Mouse (Mus musculus): ENCODE measurements around the gene Olfr548-ps1. TPM values are rescaled to one million over a fixed set of nuclear protein-coding genes. Genes with fewer than 3 reads are reported as not detected.

The Olfr548-ps1 gene
- polyA plus RNA-seq, 1 experiment: not detected

DNA sequence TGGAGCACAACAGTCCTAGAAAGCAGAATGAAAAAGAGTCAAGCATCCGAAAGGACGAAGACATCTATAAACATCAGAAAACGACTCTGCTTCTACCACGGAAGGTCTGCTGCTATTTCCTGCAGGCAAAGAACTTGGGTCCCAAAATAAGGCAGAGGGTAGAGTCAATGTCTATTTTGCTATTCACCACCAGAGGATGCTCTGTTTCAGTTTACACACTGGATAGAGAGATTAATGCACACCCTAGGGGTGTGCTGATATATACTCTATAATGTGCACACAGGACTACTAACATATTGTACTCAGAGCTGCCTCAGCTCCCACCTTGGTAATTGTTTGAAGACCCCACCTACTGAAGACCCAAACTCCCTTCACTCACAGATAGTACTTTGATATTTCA lies 25.5 kb downstream of the Olfr548-ps1 start:
- H3K4me3 ChIP-seq (ENCODE audit: insufficient read depth, low read length): no peak overlapping the region
- peaks cover 31% of the 10 kb centered on the region for H3K4me1 ChIP-seq (ENCODE audit: control insufficient read depth, insufficient read depth, low read length)
- TF ChIP-seq POLR2A (IDR thresholded peaks at IDR 0.05; ENCODE audit: borderline replicate concordance, low read depth, low read length) (no peak), CTCF (IDR thresholded peaks at IDR 0.05; ENCODE audit: low read depth, low read length) (no peak)
- no peak overlapping the region for H3K27ac ChIP-seq (ENCODE audit: insufficient read depth, low read depth, low read length)

DNA sequence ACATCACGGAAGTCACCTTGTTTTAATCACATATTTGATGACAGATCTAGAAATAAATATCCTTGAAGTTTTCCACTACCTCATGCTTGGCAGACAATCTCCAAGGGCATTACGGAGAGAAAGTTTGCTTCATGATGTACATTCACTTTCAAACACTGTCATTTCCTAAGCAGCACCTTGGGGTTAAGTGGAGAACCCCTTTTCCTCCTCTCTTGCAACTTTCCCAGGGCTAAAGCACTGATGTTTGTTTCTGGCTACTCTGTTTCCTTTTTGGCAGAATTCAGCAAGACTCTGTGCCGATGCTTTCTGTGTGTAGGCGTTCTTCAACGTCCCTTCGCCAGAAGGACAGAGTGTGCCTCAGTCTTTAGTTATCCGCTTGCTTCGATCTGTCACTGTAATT lies 30.4 kb downstream of the Olfr548-ps1 start, which contains the start of gene Olfr550:
TSS of gene Olfr550 (plus strand) at position 301 of the 400 bp plus-strand sequence.
- peaks cover 22% of the 10 kb centered on the region for H3K4me1 ChIP-seq (ENCODE audit: control insufficient read depth, insufficient read depth, low read length)
- no peak within 1 kb of the TSS for H3K27ac ChIP-seq (ENCODE audit: insufficient read depth, low read depth, low read length)
- no peak within 1 kb of the TSS for H3K4me3 ChIP-seq (ENCODE audit: insufficient read depth, low read length)
- TF ChIP-seq POLR2A (IDR thresholded peaks at IDR 0.05; ENCODE audit: borderline replicate concordance, low read depth, low read length): no peak
- no peak for TF ChIP-seq CTCF (IDR thresholded peaks at IDR 0.05; ENCODE audit: low read depth, low read length)

DNA sequence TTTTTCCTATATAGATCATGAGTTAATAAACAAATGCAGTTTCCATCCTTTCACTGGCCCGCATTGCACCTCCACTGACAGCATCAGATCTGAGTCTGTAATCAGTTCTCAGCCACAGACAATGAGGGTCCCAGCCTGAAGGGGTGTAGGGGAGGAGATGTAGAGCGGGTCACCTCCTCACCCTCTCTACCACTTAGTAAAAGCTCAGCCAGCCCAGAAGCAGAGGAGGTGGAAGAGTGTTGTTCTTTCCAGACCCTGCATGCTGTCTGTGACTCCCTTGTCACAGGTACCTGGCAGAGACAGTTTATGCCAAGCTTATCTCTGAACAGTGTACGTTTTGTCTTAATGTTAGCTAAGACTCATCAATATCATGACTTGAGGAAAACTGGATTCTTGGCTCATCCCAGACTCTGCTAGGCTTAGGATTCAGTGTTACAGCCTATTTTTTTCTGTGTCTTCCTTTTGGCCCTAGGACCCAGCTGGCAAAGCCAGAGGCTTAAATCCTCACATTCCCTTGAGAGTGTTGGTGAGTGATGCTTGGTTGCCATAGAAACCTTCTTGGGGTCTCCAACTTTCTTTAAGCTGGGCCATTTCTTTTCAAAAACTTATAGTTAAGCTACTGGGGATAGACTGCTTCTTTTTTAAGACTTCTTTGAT lies 32.6 kb downstream of the Olfr548-ps1 start:
- no peak overlapping the region for H3K27ac ChIP-seq (ENCODE audit: insufficient read depth, low read depth, low read length)
- H3K4me3 ChIP-seq (ENCODE audit: insufficient read depth, low read length): no peak overlapping the region
- peaks cover 15% of the 10 kb centered on the region for H3K4me1 ChIP-seq (ENCODE audit: control insufficient read depth, insufficient read depth, low read length)
- TF ChIP-seq POLR2A (IDR thresholded peaks at IDR 0.05; ENCODE audit: borderline replicate concordance, low read depth, low read length) (no peak), CTCF (IDR thresholded peaks at IDR 0.05; ENCODE audit: low read depth, low read length) (no peak)

DNA sequence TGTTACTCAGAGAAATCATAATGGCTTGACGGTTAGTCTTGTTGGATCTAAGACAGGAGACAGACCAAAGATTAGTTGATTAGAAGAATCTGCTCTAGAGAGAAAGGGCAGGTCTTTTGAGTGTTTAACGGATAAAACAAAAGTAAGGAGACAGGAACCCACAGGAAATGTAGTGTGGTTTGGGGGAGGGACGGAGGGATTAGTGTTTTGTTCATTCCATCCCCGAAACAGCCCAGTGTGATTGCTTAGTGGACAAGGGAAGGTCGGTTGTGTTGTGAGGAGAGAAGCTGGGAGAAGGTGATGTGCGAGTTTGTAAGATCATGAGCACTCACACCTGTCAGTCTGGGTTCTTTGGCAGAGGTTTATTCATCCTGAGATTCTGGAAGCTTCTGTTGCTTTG lies 35.3 kb downstream of the Olfr548-ps1 start:
- Histone ChIP-seq H3K4me3 (ENCODE audit: insufficient read depth, low read length) (no peak overlapping the region), H3K27ac (ENCODE audit: insufficient read depth, low read depth, low read length) (no peak overlapping the region), H3K4me1 (ENCODE audit: control insufficient read depth, insufficient read depth, low read length) (peaks cover 14% of the 10 kb centered on the region)
- TF ChIP-seq CTCF (IDR thresholded peaks at IDR 0.05; ENCODE audit: low read depth, low read length): no peak

GRCm38 (mm10) chr7:102591786-102592185 lies 51.1 kb downstream of the Olfr548-ps1 start, which contains the start of gene Olfr551:
TSS of gene Olfr551 (minus strand) at chr7:102591886.
- H3K27ac ChIP-seq (ENCODE audit: insufficient read depth, low read depth, low read length): no peak within 1 kb of the TSS
- 0 out of 2 replicates have a peak, but pooled peaks cover 2% of the 10 kb centered on the region for H3K4me1 ChIP-seq (ENCODE audit: control insufficient read depth, insufficient read depth, low read length)
- no peak within 1 kb of the TSS for H3K4me3 ChIP-seq (ENCODE audit: insufficient read depth, low read length)
- no peak for TF ChIP-seq POLR2A (IDR thresholded peaks at IDR 0.05; ENCODE audit: borderline replicate concordance, low read depth, low read length)
- no peak for TF ChIP-seq CTCF (IDR thresholded peaks at IDR 0.05; ENCODE audit: low read depth, low read length)

Other genes with a start within 250 kb of the Olfr548-ps1 start
- 78.4 and 85.5 TPM in 2 replicates for gene Rrm1, start 99.2 kb upstream of the Olfr548-ps1 start, polyA plus RNA-seq (2012; ENCODE audit: insufficient read depth, insufficient read length, missing spikeins)
- gene Olfr543, start 59.2 kb upstream of the Olfr548-ps1 start, polyA plus RNA-seq (2012; ENCODE audit: insufficient read depth, insufficient read length, missing spikeins): not detected in 2 replicates
- not detected in 2 replicates for gene Olfr544, start 52.6 kb upstream of the Olfr548-ps1 start, polyA plus RNA-seq (2012; ENCODE audit: insufficient read depth, insufficient read length, missing spikeins)
- gene Olfr545, start 41.3 kb upstream of the Olfr548-ps1 start, polyA plus RNA-seq (2012; ENCODE audit: insufficient read depth, insufficient read length, missing spikeins): not detected in 2 replicates
- gene Olfr547, start 6.1 kb upstream of the Olfr548-ps1 start, polyA plus RNA-seq (2012; ENCODE audit: insufficient read depth, insufficient read length, missing spikeins): not detected in 2 replicates
- gene Olfr549, start 9.0 kb downstream of the Olfr548-ps1 start, polyA plus RNA-seq (2012; ENCODE audit: insufficient read depth, insufficient read length, missing spikeins): not detected in 2 replicates
- 38.1 and 42.5 TPM in 2 replicates for gene Trim21, start 24.6 kb downstream of the Olfr548-ps1 start, polyA plus RNA-seq (2012; ENCODE audit: insufficient read depth, insufficient read length, missing spikeins)
- gene Olfr550, start 30.5 kb downstream of the Olfr548-ps1 start, polyA plus RNA-seq (2012; ENCODE audit: insufficient read depth, insufficient read length, missing spikeins): not detected in 2 replicates
- not detected in 2 replicates for gene Olfr551, start 51.0 kb downstream of the Olfr548-ps1 start, polyA plus RNA-seq (2012; ENCODE audit: insufficient read depth, insufficient read length, missing spikeins)
- gene Olfr552, start 56.9 kb downstream of the Olfr548-ps1 start, polyA plus RNA-seq (2012; ENCODE audit: insufficient read depth, insufficient read length, missing spikeins): not detected in 2 replicates
- gene Olfr553, start 77.3 kb downstream of the Olfr548-ps1 start, polyA plus RNA-seq (2012; ENCODE audit: insufficient read depth, insufficient read length, missing spikeins): not detected in 2 replicates
- gene Olfr554, start 97.5 kb downstream of the Olfr548-ps1 start, polyA plus RNA-seq (2012; ENCODE audit: insufficient read depth, insufficient read length, missing spikeins): not detected in 2 replicates
- not detected in 2 replicates for gene Olfr555, start 117.9 kb downstream of the Olfr548-ps1 start, polyA plus RNA-seq (2012; ENCODE audit: insufficient read depth, insufficient read length, missing spikeins)
- not detected in 2 replicates for gene Olfr556, start 124.0 kb downstream of the Olfr548-ps1 start, polyA plus RNA-seq (2012; ENCODE audit: insufficient read depth, insufficient read length, missing spikeins)
- gene Trim68, start 146.4 kb downstream of the Olfr548-ps1 start, polyA plus RNA-seq (2012; ENCODE audit: insufficient read depth, insufficient read length, missing spikeins): 9.3 and 10.5 TPM in 2 replicates
- not detected in 2 replicates for gene Olfr557, start 155.0 kb downstream of the Olfr548-ps1 start, polyA plus RNA-seq (2012; ENCODE audit: insufficient read depth, insufficient read length, missing spikeins)
- gene Olfr558, start 161.3 kb downstream of the Olfr548-ps1 start, polyA plus RNA-seq (2012; ENCODE audit: insufficient read depth, insufficient read length, missing spikeins): not detected in 2 replicates
- not detected in 2 replicates for gene Olfr33, start 178.2 kb downstream of the Olfr548-ps1 start, polyA plus RNA-seq (2012; ENCODE audit: insufficient read depth, insufficient read length, missing spikeins)
- not detected in 2 replicates for gene Olfr559, start 186.6 kb downstream of the Olfr548-ps1 start, polyA plus RNA-seq (2012; ENCODE audit: insufficient read depth, insufficient read length, missing spikeins)
- not detected in 2 replicates for gene Olfr560, start 218.5 kb downstream of the Olfr548-ps1 start, polyA plus RNA-seq (2012; ENCODE audit: insufficient read depth, insufficient read length, missing spikeins)
- not detected in 2 replicates for gene Olfr78, start 218.6 kb downstream of the Olfr548-ps1 start, polyA plus RNA-seq (2012; ENCODE audit: insufficient read depth, insufficient read length, missing spikeins)
- gene Olfr561, start 230.3 kb downstream of the Olfr548-ps1 start, polyA plus RNA-seq (2012; ENCODE audit: insufficient read depth, insufficient read length, missing spikeins): not detected in 2 replicates

All from bone marrow macrophage, adult 2 months (primary cell).